Mouse (Mus musculus): ENCODE results near the gene Gm8082. TPM values are rescaled to one million over a fixed set of nuclear protein-coding genes. Genes with fewer than 3 reads are reported as not detected.

The Gm8082 gene
- polyA plus RNA-seq (2014; fragmentation: Illumina TruSeq; extraction: RNeasy Lipid Tissue Mini Kit (QIAGEN cat#74804); ENCODE audit: low read depth, low replicate concordance) = not detected

DNA sequence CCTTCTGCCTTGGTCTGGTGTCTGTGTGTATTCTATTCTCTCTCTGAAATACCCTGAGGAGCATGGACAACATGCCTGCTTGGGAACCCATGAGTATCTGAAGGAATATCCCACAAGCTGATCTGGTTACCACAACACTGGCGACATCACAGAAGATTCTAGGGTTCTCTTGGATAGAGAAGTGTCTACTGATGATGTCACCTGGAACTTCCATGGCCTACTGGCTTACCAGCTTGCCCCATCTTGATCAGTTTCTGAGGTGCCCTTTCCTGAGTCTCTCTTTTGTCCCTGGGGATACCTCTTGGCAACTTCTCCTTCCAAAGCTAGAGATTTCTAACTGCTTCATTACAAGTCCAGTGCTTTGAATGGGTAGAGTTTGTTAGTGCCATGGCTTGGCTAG is at the start of gene Gm8082:
Gm8082 (minus strand) TSS at position 101 of the 400 bp plus-strand sequence.

DNA sequence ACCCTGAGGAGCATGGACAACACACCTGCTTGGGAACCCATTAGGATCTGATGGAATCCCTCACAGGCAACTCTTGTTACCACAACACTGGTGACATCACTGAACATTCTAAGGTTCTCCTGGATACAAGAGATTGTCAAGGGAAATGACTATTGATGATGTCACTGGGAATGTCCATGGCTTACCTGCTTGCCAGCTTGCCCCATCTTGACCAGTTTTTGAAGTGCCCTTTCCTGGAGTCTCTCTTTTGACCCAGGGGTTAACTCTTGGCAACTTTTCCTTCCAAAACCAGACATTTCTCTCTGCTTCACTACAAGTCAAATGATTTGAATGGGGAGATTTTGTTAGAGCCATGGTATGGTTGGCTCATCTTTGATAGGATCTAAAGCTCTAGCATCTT is 22.1 kb upstream of the Gm8082 start, which contains the start of gene Gm10376:
Gm10376 (minus strand) TSS at position 101 of the 400 bp plus-strand sequence.

Other genes starting within 250 kb of the Gm8082 start
- gene Gm3015, start 224.8 kb downstream of the Gm8082 start, polyA plus RNA-seq (2014; fragmentation: Illumina TruSeq; extraction: RNeasy Lipid Tissue Mini Kit (QIAGEN cat#74804); ENCODE audit: low read depth, low replicate concordance) = not detected
- not detected for gene Gm10377, start 195.6 kb downstream of the Gm8082 start, polyA plus RNA-seq (2014; fragmentation: Illumina TruSeq; extraction: RNeasy Lipid Tissue Mini Kit (QIAGEN cat#74804); ENCODE audit: low read depth, low replicate concordance)
- not detected for gene Gm21977, start 140.1 kb downstream of the Gm8082 start, polyA plus RNA-seq (2014; fragmentation: Illumina TruSeq; extraction: RNeasy Lipid Tissue Mini Kit (QIAGEN cat#74804); ENCODE audit: low read depth, low replicate concordance)
- gene Gm10376, start 22.0 kb upstream of the Gm8082 start, polyA plus RNA-seq (2014; fragmentation: Illumina TruSeq; extraction: RNeasy Lipid Tissue Mini Kit (QIAGEN cat#74804); ENCODE audit: low read depth, low replicate concordance) = not detected
- gene Gm8094, start 83.0 kb upstream of the Gm8082 start, polyA plus RNA-seq (2014; fragmentation: Illumina TruSeq; extraction: RNeasy Lipid Tissue Mini Kit (QIAGEN cat#74804); ENCODE audit: low read depth, low replicate concordance) = not detected
- not detected for gene Gm8104, start 107.0 kb upstream of the Gm8082 start, polyA plus RNA-seq (2014; fragmentation: Illumina TruSeq; extraction: RNeasy Lipid Tissue Mini Kit (QIAGEN cat#74804); ENCODE audit: low read depth, low replicate concordance)
- gene Gm7233, start 186.2 kb upstream of the Gm8082 start, polyA plus RNA-seq (2014; fragmentation: Illumina TruSeq; extraction: RNeasy Lipid Tissue Mini Kit (QIAGEN cat#74804); ENCODE audit: low read depth, low replicate concordance) = not detected
- not detected for gene Gm8122, start 241.7 kb upstream of the Gm8082 start, polyA plus RNA-seq (2014; fragmentation: Illumina TruSeq; extraction: RNeasy Lipid Tissue Mini Kit (QIAGEN cat#74804); ENCODE audit: low read depth, low replicate concordance)